Mouse (Mus musculus) embryonic facial prominence, embryonic 12.5 days (tissue): ENCODE measurements around the gene Tmem56. TPM values are rescaled to one million over a fixed set of nuclear protein-coding genes. Genes with fewer than 3 reads are reported as not detected.

ENCODE experiments used
- ATAC-seq: fragments of 200-750 bp; cut with Nextera tagmentation; 2 replicates; pipeline ENCODE4 v1.8.0; 2017; ENCODE audit not compliant: insufficient number of reproducible peaks, insufficient read depth, low FRiP score, low TSS enrichment
- H3K27ac ChIP-seq: fragments of 300-500 bp; sonication (generic); 2 replicates; pipeline ENCODE4 v1.5.1; 2016; ENCODE audit warnings: mild to moderate bottlenecking
- H3K27me3 ChIP-seq: fragments of 300-500 bp; sonication (generic); 2 replicates; pipeline ENCODE4 v1.6.1; 2016; ENCODE audit warnings: mild to moderate bottlenecking, moderate library complexity
- H3K36me3 ChIP-seq: fragments of 300-500 bp; sonication (generic); 2 replicates; pipeline ENCODE4 v1.6.1; 2016; ENCODE audit warnings: mild to moderate bottlenecking
- H3K4me1 ChIP-seq: fragments of 300-500 bp; sonication (generic); 2 replicates; pipeline ENCODE4 v1.6.1; 2016
- H3K4me2 ChIP-seq: fragments of 300-500 bp; sonication (generic); replicated peaks from 2 replicates; pipeline ENCODE4 v1.6.1; 2016; ENCODE audit warnings: mild to moderate bottlenecking, moderate library complexity
- H3K4me3 ChIP-seq: fragments of 300-500 bp; sonication (generic); 2 replicates; pipeline ENCODE4 v1.5.1; 2016; ENCODE audit warnings: mild to moderate bottlenecking
- H3K9ac ChIP-seq: fragments of 300-500 bp; sonication (generic); 2 replicates; pipeline ENCODE4 v1.6.1; 2016; ENCODE audit warnings: mild to moderate bottlenecking, moderate library complexity
- H3K9me3 ChIP-seq: fragments of 300-500 bp; sonication (generic); 2 replicates; pipeline ENCODE4 v1.6.1; 2016; ENCODE audit warnings: mild to moderate bottlenecking, moderate library complexity
- WGBS: fragments of 180-500 bp; shearing (Covaris S2); methylation state at CpG from one replicate; pipeline ENCODE4 v1.1.7; 2016; 5-methylcytosine and 5-hydroxymethylcytosine counted together
- polyA plus RNA-seq: library from polyadenylated mRNA; unstranded; fragments of >200 nt; fragmentation: Nextera tagmentation; extraction: Ambion mirVana; gene quantifications from 2 replicates; pipeline ENCODE4 v1.2.1, GENCODE M21; 2016

Tmem56 gene
- polyA plus RNA-seq, 1 experiment from 2014 or later = 1.0 TPM

DNA sequence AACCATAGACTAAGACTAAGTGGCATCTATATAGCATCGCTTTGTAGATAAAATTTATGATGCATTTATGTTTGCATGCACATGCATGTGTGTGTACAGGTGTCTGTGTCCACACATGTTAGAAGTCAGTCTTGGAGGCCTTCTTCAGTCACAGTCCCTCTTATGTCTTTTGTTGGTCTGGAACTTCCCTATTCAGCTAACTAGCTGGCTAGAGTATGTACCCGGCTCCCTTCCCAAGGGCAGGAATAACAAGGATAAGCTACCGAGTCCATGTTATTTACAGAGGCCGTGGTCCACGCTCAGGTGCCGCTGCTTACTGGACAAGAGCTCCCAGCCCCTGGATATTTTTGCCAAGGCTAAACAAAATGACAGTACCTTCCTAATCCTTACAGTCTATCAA, 58.7 kb downstream of the Tmem56 start:
- Histone ChIP-seq H3K9ac (no peak overlapping the region), H3K36me3 (no peaks in the 10 kb centered on the region), H3K4me2 (no peak overlapping the region), H3K27ac (no peak overlapping the region), H3K9me3 (no peaks in the 10 kb centered on the region), H3K4me1 (no peaks in the 10 kb centered on the region), H3K27me3 (no peaks in the 10 kb centered on the region), H3K4me3 (no peak overlapping the region)
- no peak for ATAC-seq
- 90% methylated on average over 6 of the region's 6 CpGs for WGBS

- 79% methylated on average over 7 of the region's 7 CpGs for WGBS
These were observed 60.9 kb downstream of the Tmem56 start for GRCm38 (mm10) chr3:121221987-121222386.

GRCm38 (mm10) chr3:121217011-121217410, 65.9 kb downstream of the Tmem56 start:
- 79% methylated on average over 6 of the region's 6 CpGs for WGBS
- H3K27ac ChIP-seq = no peak overlapping the region
- H3K4me2 ChIP-seq = no peak overlapping the region
- no peak for ATAC-seq
- no peaks in the 10 kb centered on the region for H3K36me3 ChIP-seq
- H3K9me3 ChIP-seq = no peaks in the 10 kb centered on the region
- no peaks in the 10 kb centered on the region for H3K27me3 ChIP-seq
- no peak overlapping the region for H3K4me3 ChIP-seq
- no peaks in the 10 kb centered on the region for H3K4me1 ChIP-seq
- H3K9ac ChIP-seq = no peak overlapping the region

More at GRCm38 (mm10) chr3:121221987-121222386, 60.9 kb downstream of the Tmem56 start:
- Histone ChIP-seq H3K4me1 (no peaks in the 10 kb centered on the region), H3K4me2 (no peak overlapping the region), H3K27ac (no peak overlapping the region), H3K9ac (no peak overlapping the region), H3K36me3 (no peaks in the 10 kb centered on the region), H3K9me3 (no peaks in the 10 kb centered on the region), H3K27me3 (no peaks in the 10 kb centered on the region), H3K4me3 (no peak overlapping the region)
- ATAC-seq = no peak

- ATAC-seq = no peak
- H3K9ac ChIP-seq = no peak overlapping the region
These were observed 69.4 kb downstream of the Tmem56 start for GRCm38 (mm10) chr3:121213501-121213900.

DNA sequence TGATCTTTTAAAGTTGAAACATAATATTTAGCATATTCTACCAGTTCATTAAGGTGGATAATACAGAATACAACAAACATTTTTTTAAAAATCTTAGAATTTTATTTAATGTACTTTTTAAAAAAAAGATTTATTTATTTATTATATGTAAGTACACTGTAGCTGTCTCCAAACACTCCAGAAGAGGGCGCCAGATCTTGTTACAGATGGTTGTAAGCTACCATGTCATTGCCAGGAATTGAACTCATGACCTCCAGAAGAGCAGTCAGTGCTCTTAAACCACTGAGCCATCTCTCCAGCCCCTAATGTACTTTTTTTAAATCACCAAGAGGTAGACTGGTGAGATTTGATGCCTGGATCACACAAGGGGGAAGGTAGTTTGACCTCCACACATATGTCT, 70.7 kb downstream of the Tmem56 start:
- no peaks in the 10 kb centered on the region for H3K27me3 ChIP-seq
- no peak overlapping the region for H3K4me3 ChIP-seq
- no peak overlapping the region for H3K9ac ChIP-seq
- no peak for ATAC-seq
- H3K9me3 ChIP-seq = no peaks in the 10 kb centered on the region
- no peak overlapping the region for H3K4me2 ChIP-seq
- WGBS = 28% methylated on average over 1 of the region's 1 CpGs
- H3K36me3 ChIP-seq = no peaks in the 10 kb centered on the region
- H3K4me1 ChIP-seq = no peaks in the 10 kb centered on the region
- H3K27ac ChIP-seq = no peak overlapping the region

More at GRCm38 (mm10) chr3:121213501-121213900, 69.4 kb downstream of the Tmem56 start:
- H3K4me3 ChIP-seq = no peak overlapping the region
- no peaks in the 10 kb centered on the region for H3K4me1 ChIP-seq
- no peak overlapping the region for H3K4me2 ChIP-seq
- no peak overlapping the region for H3K27ac ChIP-seq
- no peaks in the 10 kb centered on the region for H3K27me3 ChIP-seq
- WGBS = 78% methylated on average over 3 of the region's 3 CpGs
- no peaks in the 10 kb centered on the region for H3K9me3 ChIP-seq
- H3K36me3 ChIP-seq = no peaks in the 10 kb centered on the region

DNA sequence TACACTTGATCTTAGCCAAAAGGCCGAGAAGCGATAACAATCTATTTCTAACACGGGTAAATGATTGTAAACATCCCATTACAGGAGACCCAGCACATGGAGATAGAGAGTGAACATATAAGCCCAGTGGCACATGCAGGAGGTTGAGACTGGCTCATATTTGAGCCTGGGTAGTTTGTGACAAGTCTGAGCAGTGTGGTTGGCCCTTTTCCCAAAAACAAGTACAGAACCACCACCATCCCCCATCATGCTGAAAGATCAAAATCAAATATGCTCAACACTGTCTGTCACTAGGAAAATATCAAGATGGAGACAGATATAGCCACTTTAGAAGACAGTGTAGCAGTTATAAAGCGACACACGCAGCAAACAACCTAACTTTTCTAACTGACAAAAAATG, 73.9 kb downstream of the Tmem56 start:
- Histone ChIP-seq H3K4me3 (no peak overlapping the region), H3K27ac (no peak overlapping the region), H3K36me3 (no peaks in the 10 kb centered on the region), H3K9me3 (no peaks in the 10 kb centered on the region), H3K4me1 (no peaks in the 10 kb centered on the region), H3K4me2 (no peak overlapping the region), H3K27me3 (no peaks in the 10 kb centered on the region), H3K9ac (no peak overlapping the region)
- no peak for ATAC-seq
- WGBS = 87% methylated on average over 5 of the region's 5 CpGs

DNA sequence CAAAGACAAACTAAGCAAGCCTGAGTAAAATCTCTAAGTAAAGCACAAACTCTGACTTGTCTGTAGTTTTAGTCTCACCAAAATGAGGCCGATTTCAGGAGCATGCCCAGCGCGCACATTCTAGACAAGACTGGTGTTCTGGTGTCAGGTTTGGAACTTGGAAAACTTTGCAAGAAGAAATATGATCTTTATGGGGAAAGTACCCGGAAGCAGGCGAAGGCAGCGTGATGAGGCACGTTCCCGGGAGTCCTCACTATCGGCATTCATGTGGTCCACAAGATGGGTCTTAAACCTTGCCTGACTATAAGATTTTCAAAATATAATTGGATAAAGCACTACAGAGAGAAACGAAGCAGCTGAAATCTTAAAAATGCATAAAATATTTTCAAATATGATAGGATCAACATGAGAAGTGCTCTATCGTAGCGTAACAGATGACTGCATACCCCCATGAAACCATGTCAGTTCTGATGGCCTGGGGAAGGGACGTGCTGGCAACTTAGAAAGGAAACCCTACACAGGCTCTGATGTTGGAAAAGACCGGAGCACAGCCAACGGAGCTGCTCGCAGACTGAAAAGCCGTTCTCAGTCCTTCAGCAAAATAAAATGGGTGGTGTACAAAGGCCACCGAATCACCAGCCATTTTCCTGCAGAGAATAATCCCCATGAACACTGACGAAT, 76.6 kb downstream of the Tmem56 start:
- Histone ChIP-seq H3K9me3 (no peaks in the 10 kb centered on the region), H3K4me3 (no peak overlapping the region), H3K27me3 (no peaks in the 10 kb centered on the region), H3K9ac (no peak overlapping the region), H3K4me2 (no peak overlapping the region), H3K36me3 (no peaks in the 10 kb centered on the region), H3K27ac (no peak overlapping the region), H3K4me1 (no peaks in the 10 kb centered on the region)
- WGBS = 67% methylated on average over 19 of the region's 19 CpGs
- no peak for ATAC-seq

DNA sequence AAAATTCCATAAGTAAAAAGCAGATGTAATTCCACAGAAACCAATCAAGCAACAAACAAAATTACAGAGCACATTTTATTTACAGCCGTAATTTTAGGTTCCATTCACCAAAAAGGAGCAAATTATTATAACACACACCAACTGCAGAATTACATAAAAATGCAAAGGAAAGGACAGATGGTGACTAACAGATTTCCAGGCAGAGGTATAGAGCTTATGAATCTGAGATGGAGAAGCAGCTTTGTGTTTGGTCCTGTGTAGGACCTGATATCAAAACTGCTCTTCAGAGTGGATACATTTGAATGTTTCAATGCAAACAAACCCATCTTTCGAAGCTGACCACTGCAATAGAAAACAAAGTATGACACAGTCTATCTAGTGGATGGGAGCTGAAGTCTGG, 80.3 kb downstream of the Tmem56 start:
- Histone ChIP-seq H3K27ac (no peak overlapping the region), H3K36me3 (no peaks in the 10 kb centered on the region), H3K27me3 (no peaks in the 10 kb centered on the region), H3K4me3 (no peak overlapping the region), H3K9me3 (no peaks in the 10 kb centered on the region), H3K4me2 (no peak overlapping the region), H3K4me1 (no peaks in the 10 kb centered on the region), H3K9ac (no peak overlapping the region)
- no peak for ATAC-seq
- WGBS = 88% methylated on average over 2 of the region's 2 CpGs

GRCm38 (mm10) chr3:121201012-121201747, 81.7 kb downstream of the Tmem56 start:
- H3K36me3 ChIP-seq = no peaks in the 10 kb centered on the region
- no peak overlapping the region for H3K4me2 ChIP-seq
- no peaks in the 10 kb centered on the region for H3K4me1 ChIP-seq
- 65% methylated on average over 11 of the region's 11 CpGs for WGBS
- H3K9me3 ChIP-seq = no peaks in the 10 kb centered on the region
- H3K27me3 ChIP-seq = no peaks in the 10 kb centered on the region
- H3K9ac ChIP-seq = no peak overlapping the region
- ATAC-seq = 0 out of 2 replicates have a peak, but pooled peaks have one; percentile 41
- H3K27ac ChIP-seq = no peak overlapping the region
- H3K4me3 ChIP-seq = no peak overlapping the region

DNA sequence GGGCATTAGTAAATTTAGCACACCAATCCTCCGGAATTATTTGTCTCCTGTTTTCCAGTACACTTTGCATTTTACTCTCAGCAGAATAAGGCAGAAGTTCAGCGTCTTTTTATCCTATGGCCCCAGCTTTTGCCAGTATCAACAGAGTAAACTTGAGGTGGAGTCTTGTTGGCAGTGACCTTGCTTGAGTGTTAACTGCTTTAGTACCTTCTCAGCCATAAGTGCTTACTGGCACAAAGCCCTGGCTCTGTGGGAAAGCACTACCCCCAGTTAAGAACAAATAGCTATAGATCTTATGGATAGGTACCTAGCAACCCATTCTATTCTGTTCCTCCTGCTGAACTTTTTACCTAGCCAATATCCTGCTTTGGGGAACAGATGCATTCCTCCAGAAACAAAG, 93.7 kb downstream of the Tmem56 start:
- H3K27ac ChIP-seq = no peak overlapping the region
- 82% methylated on average over 2 of the region's 2 CpGs for WGBS
- no peak overlapping the region for H3K4me2 ChIP-seq
- no peaks in the 10 kb centered on the region for H3K27me3 ChIP-seq
- no peaks in the 10 kb centered on the region for H3K9me3 ChIP-seq
- no peak overlapping the region for H3K4me3 ChIP-seq
- ATAC-seq = no peak
- H3K36me3 ChIP-seq = no peaks in the 10 kb centered on the region
- no peaks in the 10 kb centered on the region for H3K4me1 ChIP-seq
- no peak overlapping the region for H3K9ac ChIP-seq

DNA sequence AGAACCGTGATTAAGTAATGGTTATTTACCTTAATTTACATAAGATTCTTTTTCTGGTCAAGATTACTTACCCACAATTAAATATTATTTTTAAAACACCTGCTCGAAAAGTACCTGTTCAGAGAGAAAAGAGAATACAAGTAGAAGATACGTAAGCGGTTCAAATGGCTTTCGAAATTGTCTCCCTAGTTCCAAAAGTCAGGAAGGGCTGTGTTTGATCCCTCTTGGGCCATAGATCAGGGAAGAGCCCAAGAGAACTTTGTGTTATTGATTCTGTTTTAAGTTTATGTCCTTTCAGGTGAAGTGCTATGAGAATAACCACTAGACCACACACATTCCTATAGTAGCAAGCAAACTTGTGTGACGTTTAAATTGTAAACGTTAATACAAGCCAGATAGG, 95.4 kb downstream of the Tmem56 start:
- no peak overlapping the region for H3K4me3 ChIP-seq
- 86% methylated on average over 7 of the region's 7 CpGs for WGBS
- no peak for ATAC-seq
- H3K9ac ChIP-seq = no peak overlapping the region
- no peaks in the 10 kb centered on the region for H3K4me1 ChIP-seq
- no peak overlapping the region for H3K4me2 ChIP-seq
- no peak overlapping the region for H3K27ac ChIP-seq
- no peaks in the 10 kb centered on the region for H3K27me3 ChIP-seq
- no peaks in the 10 kb centered on the region for H3K9me3 ChIP-seq
- H3K36me3 ChIP-seq = no peaks in the 10 kb centered on the region

- H3K9me3 ChIP-seq = no peaks in the 10 kb centered on the region
- WGBS = 92% methylated on average over 3 of the region's 3 CpGs
- H3K36me3 ChIP-seq = no peaks in the 10 kb centered on the region
- no peak overlapping the region for H3K4me3 ChIP-seq
- no peak overlapping the region for H3K27ac ChIP-seq
- no peak overlapping the region for H3K4me2 ChIP-seq
- no peaks in the 10 kb centered on the region for H3K4me1 ChIP-seq
- no peak for ATAC-seq
- H3K27me3 ChIP-seq = no peaks in the 10 kb centered on the region
- H3K9ac ChIP-seq = no peak overlapping the region
These were observed 96.0 kb downstream of the Tmem56 start for GRCm38 (mm10) chr3:121186925-121187324.
